Mouse (Mus musculus) heart, embryonic 15.5 days (tissue): ENCODE results near the gene Tas2r109. TPM values are rescaled to one million over a fixed set of nuclear protein-coding genes. Genes with fewer than 3 reads are reported as not detected.
"Not testable (repeated sequence)": the region's sequence is repeated elsewhere in the genome, so short reads cannot be mapped to it uniquely, and the experiment has no call there.

ENCODE experiments used
- ATAC-seq: fragments of 200-750 bp; cut with Nextera tagmentation; replicated peaks from 2 replicates; pipeline ENCODE4 v1.8.0; 2017; ENCODE audit warnings: low read depth, moderate TSS enrichment; ENCODE audit not compliant: insufficient number of reproducible peaks, insufficient read depth, low FRiP score
- H3K27ac ChIP-seq: fragments of 300-500 bp; sonication (generic); 2 replicates; pipeline ENCODE4 v1.5.1; 2015; ENCODE audit warnings: mild to moderate bottlenecking, inconsistent platforms
- H3K27me3 ChIP-seq: fragments of 300-500 bp; sonication (generic); 2 replicates; pipeline ENCODE4 v1.6.1; 2015; ENCODE audit warnings: inconsistent platforms
- H3K36me3 ChIP-seq: fragments of 300-500 bp; sonication (generic); 2 replicates; pipeline ENCODE4 v1.6.1; 2015; ENCODE audit warnings: mild to moderate bottlenecking, inconsistent platforms
- H3K4me1 ChIP-seq: fragments of 300-500 bp; sonication (generic); replicated peaks from 2 replicates; pipeline ENCODE4 v1.6.1; 2015; ENCODE audit warnings: inconsistent platforms
- H3K4me2 ChIP-seq: fragments of 300-500 bp; sonication (generic); 2 replicates; pipeline ENCODE4 v1.6.1; 2015; ENCODE audit warnings: inconsistent platforms, mild to moderate bottlenecking, moderate library complexity
- H3K4me3 ChIP-seq: fragments of 300-500 bp; sonication (generic); 2 replicates; pipeline ENCODE4 v1.5.1; 2015; ENCODE audit warnings: mild to moderate bottlenecking, inconsistent platforms
- H3K9ac ChIP-seq: fragments of 300-500 bp; sonication (generic); 2 replicates; pipeline ENCODE4 v1.6.1; 2015; ENCODE audit warnings: mild to moderate bottlenecking, inconsistent platforms
- H3K9me3 ChIP-seq: fragments of 300-500 bp; sonication (generic); replicated peaks from 2 replicates; pipeline ENCODE4 v1.6.1; 2016; ENCODE audit warnings: inconsistent platforms
- WGBS: fragments of 180-500 bp; shearing (Covaris S2); methylation state at CpG from one replicate; pipeline ENCODE4 v1.1.7; 2015; ENCODE audit warnings: mixed read lengths; 5-methylcytosine and 5-hydroxymethylcytosine counted together
- polyA plus RNA-seq: library from polyadenylated mRNA; unstranded; fragments of >200 nt; fragmentation: Nextera tagmentation; extraction: Ambion mirVana; gene quantifications from 2 replicates; pipeline ENCODE4 v1.2.1, GENCODE M21; 2015

Gene Tas2r109
- not detected in 2 replicates for polyA plus RNA-seq

- Histone ChIP-seq H3K4me2 (no peak within 1 kb of the TSS), H3K9ac (no peak within 1 kb of the TSS), H3K4me1 (no peaks in the 10 kb centered on the region), H3K4me3 (no peak within 1 kb of the TSS), H3K27me3 (no peaks in the 10 kb centered on the region), H3K27ac (no peak within 1 kb of the TSS), H3K9me3 (no peaks in the 10 kb centered on the region), H3K36me3 (no peaks in the 10 kb centered on the region)
- 80% methylated on average over 2 of the region's 2 CpGs for WGBS
- ATAC-seq = no peak
Observed at GRCm38 (mm10) chr6:132980865-132981264, at the start of gene Tas2r109. TSS of gene Tas2r109 (minus strand) at chr6:132980965.

DNA sequence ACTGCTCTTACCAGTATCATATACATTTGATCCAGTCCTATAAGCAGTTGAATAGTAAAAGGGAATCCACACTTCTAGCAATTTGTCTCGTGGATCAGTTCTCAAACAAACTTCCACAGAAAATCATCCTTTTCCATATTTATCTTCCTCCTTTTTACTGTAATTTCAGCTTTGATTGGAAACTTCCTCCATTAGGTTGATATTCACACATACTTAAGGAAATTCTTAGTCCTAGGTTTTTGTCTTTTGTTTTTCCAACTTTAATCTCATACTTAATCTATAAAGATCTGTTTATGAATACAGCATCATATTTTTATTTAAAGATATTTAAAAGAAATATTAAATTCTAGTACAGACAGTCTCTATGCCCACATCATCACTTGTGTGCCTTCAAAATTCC, 22.9 kb downstream of the Tas2r109 start, which contains the start of gene Tas2r131:
Gene Tas2r131 (minus strand): TSS at position 101 of the 400 bp plus-strand sequence.
- ATAC-seq = no peak
- WGBS = 48% methylated on average over 1 of the region's 1 CpGs

GRCm38 (mm10) chr6:132950802-132951201, 30.0 kb downstream of the Tas2r109 start, which contains the start of gene Tas2r129:
TSS of gene Tas2r129 (plus strand) at chr6:132951102.
- Histone ChIP-seq H3K27me3 (no peaks in the 10 kb centered on the region), H3K4me3 (no peak within 1 kb of the TSS), H3K4me2 (no peak within 1 kb of the TSS), H3K36me3 (no peaks in the 10 kb centered on the region), H3K4me1 (no peaks in the 10 kb centered on the region), H3K9me3 (no peaks in the 10 kb centered on the region), H3K9ac (no peak within 1 kb of the TSS), H3K27ac (no peak within 1 kb of the TSS)
- no peak for ATAC-seq
- WGBS = 62% methylated on average over 2 of the region's 2 CpGs

More for the DNA sequence above, 22.9 kb downstream of the Tas2r109 start, which contains the start of gene Tas2r131:
- H3K9me3 ChIP-seq = no peaks in the 10 kb centered on the region
- no peak within 1 kb of the TSS for H3K4me3 ChIP-seq
- H3K4me2 ChIP-seq = no peak within 1 kb of the TSS
- H3K9ac ChIP-seq = no peak within 1 kb of the TSS
- H3K4me1 ChIP-seq = no peaks in the 10 kb centered on the region
- no peak within 1 kb of the TSS for H3K27ac ChIP-seq
- no peaks in the 10 kb centered on the region for H3K36me3 ChIP-seq
- no peaks in the 10 kb centered on the region for H3K27me3 ChIP-seq

- not testable (repeated sequence) for H3K9ac ChIP-seq, H3K36me3 ChIP-seq, H3K4me3 ChIP-seq, H3K4me1 ChIP-seq, H3K4me2 ChIP-seq, H3K9me3 ChIP-seq, ATAC-seq, H3K27me3 ChIP-seq, H3K27ac ChIP-seq
Observed at GRCm38 (mm10) chr6:132941376-132941775, 39.4 kb downstream of the Tas2r109 start.

Other genes starting within 250 kb of the Tas2r109 start
- not detected in 2 replicates for gene Tas2r115, start 242.9 kb downstream of the Tas2r109 start, polyA plus RNA-seq
- not detected in 2 replicates for gene Tas2r124, start 226.2 kb downstream of the Tas2r109 start, polyA plus RNA-seq
- not detected in 2 replicates for gene Tas2r102, start 218.8 kb downstream of the Tas2r109 start, polyA plus RNA-seq
- not detected in 2 replicates for gene Tas2r136, start 202.8 kb downstream of the Tas2r109 start, polyA plus RNA-seq
- not detected in 2 replicates for gene Tas2r117, start 178.1 kb downstream of the Tas2r109 start, polyA plus RNA-seq
- not detected in 2 replicates for gene Tas2r123, start 133.8 kb downstream of the Tas2r109 start, polyA plus RNA-seq
- not detected in 2 replicates for gene Tas2r116, start 125.5 kb downstream of the Tas2r109 start, polyA plus RNA-seq
- gene Tas2r110, start 113.0 kb downstream of the Tas2r109 start, polyA plus RNA-seq = not detected in 2 replicates
- not detected in 2 replicates for gene Tas2r113, start 88.0 kb downstream of the Tas2r109 start, polyA plus RNA-seq
- gene Tas2r125, start 71.3 kb downstream of the Tas2r109 start, polyA plus RNA-seq = not detected in 2 replicates
- not detected in 2 replicates for gene Tas2r129, start 29.9 kb downstream of the Tas2r109 start, polyA plus RNA-seq
- not detected in 2 replicates for gene Tas2r131, start 23.0 kb downstream of the Tas2r109 start, polyA plus RNA-seq
- gene Tas2r103, start 56.1 kb upstream of the Tas2r109 start, polyA plus RNA-seq = not detected in 2 replicates
- not detected in 2 replicates for gene Tas2r140, start 74.9 kb upstream of the Tas2r109 start, polyA plus RNA-seq
- 56.1 and 69.9 TPM in 2 replicates for gene Smim10l1, start 123.9 kb upstream of the Tas2r109 start, polyA plus RNA-seq